Mouse (Mus musculus): ENCODE results near the gene Snx5. TPM values are rescaled to one million over a fixed set of nuclear protein-coding genes. Genes with fewer than 3 reads are reported as not detected.

The Snx5 gene
- polyA plus RNA-seq (2015; fragmentation: Nextera tagmentation; extraction: Ambion mirVana): 101 and 103 TPM in 2 replicates

DNA sequence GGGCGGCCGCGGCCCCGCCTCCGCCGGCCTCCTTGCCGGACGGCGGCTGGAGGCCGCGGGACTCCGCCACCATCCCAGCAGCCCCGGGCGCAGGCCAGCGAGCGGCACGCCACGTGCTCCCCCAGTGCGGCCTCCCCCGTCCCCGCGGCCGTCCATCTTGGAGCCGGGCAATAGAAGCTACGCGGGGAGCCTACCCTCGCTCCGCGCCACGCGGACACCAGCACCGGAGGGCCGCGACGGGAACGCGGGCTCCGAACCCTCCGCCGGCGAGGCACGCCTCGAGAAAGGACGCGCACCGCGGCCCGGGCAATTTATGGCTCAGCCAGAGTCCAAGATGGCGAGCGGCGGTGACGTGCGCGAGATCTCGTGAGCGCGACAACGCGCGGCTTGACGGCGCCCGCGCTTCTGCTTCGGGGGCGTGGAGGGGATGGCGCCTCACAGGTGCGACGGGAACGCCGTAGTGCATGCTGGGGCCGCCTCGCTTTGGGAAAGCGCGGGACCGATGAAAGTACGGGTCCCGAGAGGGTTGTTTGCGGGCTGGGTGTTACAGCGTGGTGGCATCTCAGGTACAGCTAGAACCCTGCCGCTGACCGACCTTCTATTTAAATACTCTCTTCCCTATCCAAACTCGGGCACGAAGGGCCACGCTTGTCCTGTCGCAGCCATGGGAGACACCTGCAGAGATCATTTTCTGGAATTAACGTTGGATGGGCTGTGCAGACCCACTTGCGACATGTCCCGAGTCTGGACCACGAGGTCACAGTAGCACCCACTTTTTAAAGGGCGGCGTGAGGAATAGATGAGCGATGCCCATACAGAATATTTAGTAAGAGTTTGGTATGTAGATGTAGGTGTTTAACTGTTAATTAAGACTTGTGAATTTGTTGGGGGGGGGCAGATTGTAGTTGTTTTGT is at the start of gene Snx5, which contains the start of gene Mgme1:
Gene Snx5, minus strand, starts transcription at position 400 of the 914 bp plus-strand sequence.
Gene Mgme1, plus strand, starts transcription at position 157 of the 914 bp plus-strand sequence.
- WGBS: under 1% methylated on average over 81 of the region's 93 CpGs
- H3K4me3 ChIP-seq (ENCODE audit: low read length): peak within 1 kb of the TSS; percentile 92
- no peaks in the 10 kb centered on the region for H3K27me3 ChIP-seq (ENCODE audit: control insufficient read depth, insufficient read depth, low read depth, low read length)
- peaks cover 46% of the 10 kb centered on the region for H3K4me1 ChIP-seq (replicated peaks; ENCODE audit: control insufficient read depth, insufficient read depth, low read length)
- ATAC-seq (ENCODE audit: low read depth): peak; percentile 97
- peak within 1 kb of the TSS; percentile 94 for H3K9ac ChIP-seq (ENCODE audit: low read length)
- H3K9me3 ChIP-seq (ENCODE audit: control insufficient read depth, low read length): no peaks in the 10 kb centered on the region
- H3K4me2 ChIP-seq (ENCODE audit: low read depth, low read length): peak within 1 kb of the TSS; percentile 72
- H3K27ac ChIP-seq (ENCODE audit: low read length): peak within 1 kb of the TSS; percentile 98
- H3K36me3 ChIP-seq (ENCODE audit: control insufficient read depth, insufficient read depth, low read length): no peaks in the 10 kb centered on the region

DNA sequence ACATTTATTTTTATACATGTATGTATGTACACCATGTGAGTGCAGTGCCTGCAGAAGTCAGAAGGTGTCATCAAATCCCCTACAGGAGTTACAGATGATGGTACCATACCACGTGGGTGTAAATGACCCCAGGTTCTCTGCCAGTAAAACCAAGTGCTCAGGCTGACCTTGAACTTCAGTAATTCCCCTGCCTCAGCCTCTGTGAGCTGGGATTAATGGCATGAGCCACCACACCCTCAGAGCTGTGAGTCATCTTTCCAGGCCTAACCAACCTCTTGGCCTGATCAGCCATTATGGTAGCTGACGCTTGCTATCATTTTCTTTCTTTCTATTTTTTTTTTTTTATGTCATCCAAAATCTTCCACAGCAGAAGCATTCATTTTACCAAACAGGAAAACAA is 40.7 kb upstream of the Snx5 start:
- Histone ChIP-seq H3K9ac (ENCODE audit: low read length) (no peak overlapping the region), H3K4me3 (ENCODE audit: low read length) (no peak overlapping the region), H3K27me3 (ENCODE audit: control insufficient read depth, insufficient read depth, low read depth, low read length) (no peaks in the 10 kb centered on the region), H3K36me3 (ENCODE audit: control insufficient read depth, insufficient read depth, low read length) (no peaks in the 10 kb centered on the region), H3K4me1 (replicated peaks; ENCODE audit: control insufficient read depth, insufficient read depth, low read length) (no peaks in the 10 kb centered on the region), H3K27ac (ENCODE audit: low read length) (no peak overlapping the region), H3K4me2 (ENCODE audit: low read depth, low read length) (no peak overlapping the region), H3K9me3 (ENCODE audit: control insufficient read depth, low read length) (no peaks in the 10 kb centered on the region)
- 77% methylated on average over 2 of the region's 2 CpGs for WGBS
- ATAC-seq (ENCODE audit: low read depth): no peak

DNA sequence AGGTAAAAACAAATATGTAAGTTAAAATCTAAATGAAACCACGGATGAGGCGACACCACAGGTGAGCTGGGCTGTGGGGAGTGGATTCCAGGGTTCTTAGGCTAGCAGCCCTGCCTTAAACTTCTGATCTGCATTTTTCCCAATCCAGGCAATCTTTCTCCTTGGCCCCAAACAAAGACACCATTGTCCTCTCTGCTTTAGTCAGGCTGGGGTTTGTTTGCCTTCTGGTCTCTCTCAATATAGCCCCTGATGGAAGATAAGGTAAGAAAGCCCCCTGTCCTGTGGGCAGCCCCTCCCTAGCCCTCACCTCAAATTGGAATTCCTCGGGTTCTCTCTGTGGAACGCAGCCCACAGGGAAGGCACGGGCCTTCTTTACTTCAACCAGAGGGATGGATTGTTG is 39.6 kb upstream of the Snx5 start:
- H3K9me3 ChIP-seq (ENCODE audit: control insufficient read depth, low read length): no peaks in the 10 kb centered on the region
- H3K27ac ChIP-seq (ENCODE audit: low read length): peak overlapping the region; percentile 18; the same call in 1 of the 2 replicates
- peak; percentile 74 for ATAC-seq (ENCODE audit: low read depth)
- H3K27me3 ChIP-seq (ENCODE audit: control insufficient read depth, insufficient read depth, low read depth, low read length): no peaks in the 10 kb centered on the region
- no peak overlapping the region for H3K4me3 ChIP-seq (ENCODE audit: low read length)
- no peaks in the 10 kb centered on the region for H3K4me1 ChIP-seq (replicated peaks; ENCODE audit: control insufficient read depth, insufficient read depth, low read length)
- no peak overlapping the region for H3K4me2 ChIP-seq (ENCODE audit: low read depth, low read length)
- no peaks in the 10 kb centered on the region for H3K36me3 ChIP-seq (ENCODE audit: control insufficient read depth, insufficient read depth, low read length)
- 41% methylated on average over 5 of the region's 5 CpGs for WGBS
- H3K9ac ChIP-seq (ENCODE audit: low read length): no peak overlapping the region

- H3K9me3 ChIP-seq (ENCODE audit: control insufficient read depth, low read length): no peaks in the 10 kb centered on the region
Measured at GRCm38 (mm10) chr2:144308561-144308960, 37.9 kb upstream of the Snx5 start.

DNA sequence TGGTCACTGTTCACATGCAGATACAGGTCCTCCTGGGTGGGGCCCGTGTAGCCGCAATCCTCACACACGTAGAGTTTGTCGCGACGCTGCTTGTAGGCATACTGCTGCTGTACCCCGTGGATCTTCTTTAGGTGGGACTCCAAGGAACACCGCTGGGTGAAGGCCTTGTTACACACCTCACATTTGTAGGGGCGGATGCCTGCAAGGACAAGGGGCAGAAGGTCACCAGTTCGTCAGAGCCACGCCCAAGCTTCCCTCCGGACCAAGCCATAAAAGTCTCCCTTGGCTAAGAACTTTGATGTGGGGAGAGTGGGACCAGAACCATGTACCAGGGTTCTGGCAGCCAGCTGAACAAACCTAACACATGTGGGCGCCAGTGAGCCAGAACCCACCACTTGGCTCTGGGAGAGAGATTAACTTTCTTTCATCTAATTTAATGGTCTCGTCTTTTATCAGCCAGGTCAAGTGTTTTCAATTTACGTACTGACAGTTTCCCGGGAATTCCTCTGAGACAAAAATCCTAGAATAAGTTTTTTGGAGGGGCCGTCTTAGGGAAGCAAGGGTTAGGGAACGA is 35.1 kb upstream of the Snx5 start:
- no peaks in the 10 kb centered on the region for H3K36me3 ChIP-seq (ENCODE audit: control insufficient read depth, insufficient read depth, low read length)
- no peak overlapping the region for H3K27ac ChIP-seq (ENCODE audit: low read length)
- no peak overlapping the region for H3K4me2 ChIP-seq (ENCODE audit: low read depth, low read length)
- H3K9ac ChIP-seq (ENCODE audit: low read length): no peak overlapping the region
- no peak overlapping the region for H3K4me3 ChIP-seq (ENCODE audit: low read length)
- H3K4me1 ChIP-seq (replicated peaks; ENCODE audit: control insufficient read depth, insufficient read depth, low read length): no peaks in the 10 kb centered on the region
- no peaks in the 10 kb centered on the region for H3K27me3 ChIP-seq (ENCODE audit: control insufficient read depth, insufficient read depth, low read depth, low read length)
- WGBS: 65% methylated on average over 18 of the region's 18 CpGs
- H3K9me3 ChIP-seq (ENCODE audit: control insufficient read depth, low read length): no peaks in the 10 kb centered on the region
- no peak for ATAC-seq (ENCODE audit: low read depth)

More at GRCm38 (mm10) chr2:144308561-144308960, 37.9 kb upstream of the Snx5 start:
- no peak for ATAC-seq (ENCODE audit: low read depth)
- H3K4me3 ChIP-seq (ENCODE audit: low read length): no peak overlapping the region
- no peaks in the 10 kb centered on the region for H3K4me1 ChIP-seq (replicated peaks; ENCODE audit: control insufficient read depth, insufficient read depth, low read length)
- H3K27me3 ChIP-seq (ENCODE audit: control insufficient read depth, insufficient read depth, low read depth, low read length): no peaks in the 10 kb centered on the region
- no peak overlapping the region for H3K27ac ChIP-seq (ENCODE audit: low read length)
- WGBS: 64% methylated on average over 8 of the region's 8 CpGs
- no peaks in the 10 kb centered on the region for H3K36me3 ChIP-seq (ENCODE audit: control insufficient read depth, insufficient read depth, low read length)
- H3K9ac ChIP-seq (ENCODE audit: low read length): no peak overlapping the region
- H3K4me2 ChIP-seq (ENCODE audit: low read depth, low read length): no peak overlapping the region

GRCm38 (mm10) chr2:144301101-144301500 is 30.4 kb upstream of the Snx5 start:
- ATAC-seq (ENCODE audit: low read depth): no peak
- no peaks in the 10 kb centered on the region for H3K36me3 ChIP-seq (ENCODE audit: control insufficient read depth, insufficient read depth, low read length)
- H3K9ac ChIP-seq (ENCODE audit: low read length): no peak overlapping the region
- no peak overlapping the region for H3K27ac ChIP-seq (ENCODE audit: low read length)
- WGBS: 93% methylated on average over 11 of the region's 11 CpGs
- peaks cover 4% of the 10 kb centered on the region; the same call in 1 of the 2 replicates for H3K4me1 ChIP-seq (replicated peaks; ENCODE audit: control insufficient read depth, insufficient read depth, low read length)
- no peaks in the 10 kb centered on the region for H3K27me3 ChIP-seq (ENCODE audit: control insufficient read depth, insufficient read depth, low read depth, low read length)
- no peak overlapping the region for H3K4me2 ChIP-seq (ENCODE audit: low read depth, low read length)
- H3K9me3 ChIP-seq (ENCODE audit: control insufficient read depth, low read length): no peaks in the 10 kb centered on the region
- no peak overlapping the region for H3K4me3 ChIP-seq (ENCODE audit: low read length)

DNA sequence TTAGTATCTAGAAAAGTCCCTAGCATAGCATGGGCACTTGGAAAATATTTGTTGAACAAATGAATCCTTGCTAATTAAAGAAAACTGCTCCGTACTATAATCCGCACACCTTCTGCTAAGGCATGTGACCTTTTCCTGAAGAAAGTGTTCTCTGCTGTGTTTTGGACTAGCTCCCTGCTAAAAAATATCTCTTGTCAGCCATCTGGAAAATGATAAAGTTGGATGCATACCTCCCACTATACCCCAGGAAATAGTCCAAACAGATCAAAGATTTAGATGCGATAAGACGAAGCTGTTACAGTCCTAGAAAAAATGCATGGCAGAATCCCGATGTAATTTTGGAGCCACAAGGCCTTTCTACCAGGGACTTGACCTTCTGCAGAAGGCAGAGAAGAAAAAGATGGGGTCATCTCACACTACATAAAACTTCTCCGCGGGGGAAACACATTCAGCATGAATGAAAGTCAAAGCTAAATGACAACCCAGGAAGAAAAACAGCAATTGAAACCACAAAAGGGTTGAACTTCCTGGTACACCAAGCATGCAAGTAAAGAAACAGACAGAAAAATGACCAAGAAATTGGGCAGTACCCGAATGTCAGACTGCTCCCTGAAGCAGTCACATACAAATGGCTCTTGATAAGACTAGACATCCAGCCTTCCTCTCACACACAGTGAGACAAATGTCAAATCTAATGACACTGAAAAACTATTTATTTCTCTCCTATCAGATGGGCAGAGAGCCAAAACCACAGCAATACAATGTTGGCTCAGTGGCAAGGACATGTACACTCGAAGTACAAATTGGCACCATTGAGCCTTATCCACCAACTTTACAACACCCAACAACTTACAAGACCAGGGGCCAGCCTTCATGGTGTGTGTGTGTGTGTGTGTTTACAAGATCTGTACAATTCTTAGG is 29.3 kb upstream of the Snx5 start:
- Histone ChIP-seq H3K27me3 (ENCODE audit: control insufficient read depth, insufficient read depth, low read depth, low read length) (no peaks in the 10 kb centered on the region), H3K9me3 (ENCODE audit: control insufficient read depth, low read length) (no peaks in the 10 kb centered on the region), H3K36me3 (ENCODE audit: control insufficient read depth, insufficient read depth, low read length) (no peaks in the 10 kb centered on the region), H3K4me2 (ENCODE audit: low read depth, low read length) (no peak overlapping the region), H3K9ac (ENCODE audit: low read length) (no peak overlapping the region), H3K4me3 (ENCODE audit: low read length) (no peak overlapping the region), H3K4me1 (replicated peaks; ENCODE audit: control insufficient read depth, insufficient read depth, low read length) (peaks cover 4% of the 10 kb centered on the region; the same call in 1 of the 2 replicates), H3K27ac (ENCODE audit: low read length) (no peak overlapping the region)
- ATAC-seq (ENCODE audit: low read depth): 0 out of 2 replicates have a peak, but pooled peaks have one; percentile 34
- 45% methylated on average over 9 of the region's 9 CpGs for WGBS

GRCm38 (mm10) chr2:144295145-144295735 is 24.5 kb upstream of the Snx5 start:
- H3K36me3 ChIP-seq (ENCODE audit: control insufficient read depth, insufficient read depth, low read length): no peaks in the 10 kb centered on the region
- no peaks in the 10 kb centered on the region for H3K9me3 ChIP-seq (ENCODE audit: control insufficient read depth, low read length)
- no peak overlapping the region for H3K4me2 ChIP-seq (ENCODE audit: low read depth, low read length)
- H3K27ac ChIP-seq (ENCODE audit: low read length): no peak overlapping the region
- H3K9ac ChIP-seq (ENCODE audit: low read length): no peak overlapping the region
- H3K27me3 ChIP-seq (ENCODE audit: control insufficient read depth, insufficient read depth, low read depth, low read length): no peaks in the 10 kb centered on the region
- H3K4me3 ChIP-seq (ENCODE audit: low read length): no peak overlapping the region
- WGBS: 51% methylated on average over 9 of the region's 9 CpGs
- ATAC-seq (ENCODE audit: low read depth): no peak
- peaks cover 3% of the 10 kb centered on the region; the same call in 1 of the 2 replicates for H3K4me1 ChIP-seq (replicated peaks; ENCODE audit: control insufficient read depth, insufficient read depth, low read length)

Measured in lung, embryonic 16.5 days (tissue).